Mouse (Mus musculus) myocyte (in vitro differentiated cells): ENCODE data around the gene Kbtbd12. TPM values are rescaled to one million over a fixed set of nuclear protein-coding genes. Genes with fewer than 3 reads are reported as not detected.

Experiments
- H3K27me3 ChIP-seq: one replicate; pipeline ENCODE4 v1.6.1; 2011; ENCODE audit not compliant: control insufficient read depth, insufficient read depth, insufficient read length
- H3K36me3 ChIP-seq: one replicate; pipeline ENCODE4 v1.6.1; 2011; ENCODE audit not compliant: control insufficient read depth, insufficient read depth
- H3K4me2 ChIP-seq: one replicate; pipeline ENCODE4 v1.6.1; 2011; ENCODE audit warnings: low read depth, control low read depth
- H3K4me3 ChIP-seq: one replicate; pipeline ENCODE4 v1.5.1; 2011; ENCODE audit warnings: mild to moderate bottlenecking, control low read depth, moderate library complexity
- H3K79me2 ChIP-seq: one replicate; pipeline ENCODE4 v1.6.1; 2011; ENCODE audit not compliant: control insufficient read depth, insufficient read depth
- H3ac ChIP-seq: one replicate; pipeline ENCODE4 v1.6.1; 2011; ENCODE audit not compliant: control insufficient read depth, insufficient read length
- CEBPB ChIP-seq: IDR thresholded peaks from 2 replicates; pipeline ENCODE4 v1.6.1; 2011; ENCODE audit warnings: mild to moderate bottlenecking, moderate library complexity; ENCODE audit not compliant: poor library complexity, insufficient read depth, severe bottlenecking
- E2F4 ChIP-seq: IDR thresholded peaks from one replicate; pipeline ENCODE4 v1.6.1; 2011; ENCODE audit warnings: mild to moderate bottlenecking, control low read depth, moderate library complexity; ENCODE audit not compliant: insufficient read depth
- MAX ChIP-seq: IDR thresholded peaks from one replicate; pipeline ENCODE4 v1.6.1; 2011; ENCODE audit warnings: low read depth, mild to moderate bottlenecking, control low read depth
- MYOD1 ChIP-seq, 3 experiments: IDR thresholded peaks; one replicate each; pipeline ENCODE4 v1.6.1; 2011; ENCODE audit warnings: control low read depth in 2 of 3, low read depth in 2 of 3, mild to moderate bottlenecking in 2 of 3, moderate library complexity in 1 of 3; ENCODE audit not compliant: insufficient read length in 2 of 3, control insufficient read depth in 1 of 3
- MYOG ChIP-seq, 3 experiments: IDR thresholded peaks; one replicate each; pipeline ENCODE4 v1.6.1; 2011; ENCODE audit warnings: control low read depth in 2 of 3, low read depth in 2 of 3, mild to moderate bottlenecking in 2 of 3; ENCODE audit not compliant: insufficient read length in 2 of 3, control insufficient read depth in 1 of 3, insufficient read depth in 1 of 3
- POLR2A ChIP-seq: IDR thresholded peaks from one replicate; pipeline ENCODE4 v1.6.1; 2011; ENCODE audit warnings: low read depth, mild to moderate bottlenecking, control low read depth, moderate library complexity; ENCODE audit not compliant: insufficient read length
- POLR2AphosphoS2 ChIP-seq: IDR thresholded peaks from one replicate; pipeline ENCODE4 v1.6.1; 2011; ENCODE audit warnings: low read depth, control low read depth; ENCODE audit not compliant: insufficient read length
- REST ChIP-seq: IDR thresholded peaks from one replicate; pipeline ENCODE4 v1.6.1; 2011; ENCODE audit warnings: mild to moderate bottlenecking, control low read depth, moderate library complexity; ENCODE audit not compliant: insufficient read depth, insufficient read length
- SRF ChIP-seq: IDR thresholded peaks from one replicate; pipeline ENCODE4 v1.6.1; 2011; ENCODE audit warnings: low read depth; ENCODE audit not compliant: control insufficient read depth, insufficient read length
- TCF12 ChIP-seq: IDR thresholded peaks from one replicate; pipeline ENCODE4 v1.6.1; 2011; ENCODE audit warnings: mild to moderate bottlenecking, control low read depth; ENCODE audit not compliant: poor library complexity, insufficient read depth, severe bottlenecking
- TCF3 ChIP-seq: IDR thresholded peaks from one replicate; pipeline ENCODE4 v1.6.1; 2011; ENCODE audit warnings: low read depth, control low read depth; ENCODE audit not compliant: insufficient read length
- USF1 ChIP-seq: IDR thresholded peaks from one replicate; pipeline ENCODE4 v1.6.1; 2011; ENCODE audit warnings: low read depth, mild to moderate bottlenecking, control low read depth, moderate library complexity
- polyA plus RNA-seq: library from polyadenylated mRNA; unstranded; fragments of >200 nt; fragmentation: generic; extraction: Trizol; gene quantifications from one replicate; pipeline ENCODE4 v1.2.1, GENCODE M21; 2012; ENCODE audit warnings: missing spikeins

Gene Kbtbd12
- polyA plus RNA-seq, 1 experiment, result 1.3 TPM

GRCm38 (mm10) chr6:88522606-88523005 is 115.1 kb downstream of the Kbtbd12 start:
- peaks cover 10% of the 10 kb centered on the region for H3K27me3 ChIP-seq
- no peak overlapping the region for H3K4me3 ChIP-seq
- no peak overlapping the region for H3K4me2 ChIP-seq
- H3K79me2 ChIP-seq, result peaks cover 8% of the 10 kb centered on the region
- no peak overlapping the region for H3ac ChIP-seq
- TF ChIP-seq MYOD1 (IDR thresholded peaks at IDR 0.05; ENCODE audit: control insufficient read depth in 1 of 3, insufficient read length in 2 of 3, low read depth in 2 of 3), result no peak
- TF ChIP-seq MAX, result no peak
- TF ChIP-seq POLR2AphosphoS2, result no peak
- TF ChIP-seq SRF, result no peak
- no peak for TF ChIP-seq E2F4
- TF ChIP-seq REST, result no peak
- no peak for TF ChIP-seq TCF12
- no peak for TF ChIP-seq TCF3
- H3K36me3 ChIP-seq, result no peaks in the 10 kb centered on the region

GRCm38 (mm10) chr6:88521821-88522220 is 115.9 kb downstream of the Kbtbd12 start:
- peaks cover 16% of the 10 kb centered on the region for H3K79me2 ChIP-seq
- no peak overlapping the region for H3K4me2 ChIP-seq
- H3K27me3 ChIP-seq, result peaks cover 2% of the 10 kb centered on the region
- H3K36me3 ChIP-seq, result no peaks in the 10 kb centered on the region
- TF ChIP-seq MAX (no peak), CEBPB (no peak), SRF (no peak), POLR2A (no peak), USF1 (no peak), TCF12 (no peak), REST (no peak), TCF3 (no peak), MYOG (IDR thresholded peaks at IDR 0.05; ENCODE audit: control insufficient read depth in 1 of 3, insufficient read depth in 1 of 3, insufficient read length in 2 of 3, low read depth in 2 of 3) (no peak), POLR2AphosphoS2 (no peak), E2F4 (no peak), MYOD1 (IDR thresholded peaks at IDR 0.05; ENCODE audit: control insufficient read depth in 1 of 3, insufficient read length in 2 of 3, low read depth in 2 of 3) (no peak)
- no peak overlapping the region for H3ac ChIP-seq
- no peak overlapping the region for H3K4me3 ChIP-seq

- Histone ChIP-seq H3K27me3 (no peaks in the 10 kb centered on the region), H3K4me3 (peak within 1 kb of the TSS; percentile 87), H3K4me2 (peak within 1 kb of the TSS; percentile 93), H3K79me2 (peaks cover 48% of the 10 kb centered on the region), H3ac (peak within 1 kb of the TSS; percentile 81), H3K36me3 (peaks cover 17% of the 10 kb centered on the region)
- peak; percentile 94 for TF ChIP-seq POLR2A
- peak in 2 of 3 experiments; percentile 36 to 76 for TF ChIP-seq MYOG (IDR thresholded peaks at IDR 0.05; ENCODE audit: control insufficient read depth in 1 of 3, insufficient read depth in 1 of 3, insufficient read length in 2 of 3, low read depth in 2 of 3)
- peak; percentile 25 for TF ChIP-seq MAX
- TF ChIP-seq REST, result peak; percentile 37
- peak; percentile 100 for TF ChIP-seq POLR2AphosphoS2
- peak in 2 of 3 experiments; percentile 48 to 49 for TF ChIP-seq MYOD1 (IDR thresholded peaks at IDR 0.05; ENCODE audit: control insufficient read depth in 1 of 3, insufficient read length in 2 of 3, low read depth in 2 of 3)
- TF ChIP-seq TCF3, result no peak
- TF ChIP-seq E2F4, result no peak
- TF ChIP-seq CEBPB, result no peak
- peak; percentile 98 for TF ChIP-seq SRF
- no peak for TF ChIP-seq USF1
These were observed 119.1 kb downstream of the Kbtbd12 start, which contains the start of gene Sec61a1 for GRCm38 (mm10) chr6:88518404-88519263. TSS of gene Sec61a1 (minus strand) at chr6:88518905.

GRCm38 (mm10) chr6:88517701-88518403 is 119.9 kb downstream of the Kbtbd12 start:
- H3K4me2 ChIP-seq, result peak overlapping the region; percentile 88
- peaks cover 22% of the 10 kb centered on the region for H3K36me3 ChIP-seq
- peak overlapping the region; percentile 87 for H3K4me3 ChIP-seq
- H3ac ChIP-seq, result peak overlapping the region; percentile 81
- no peak for TF ChIP-seq USF1
- no peak for TF ChIP-seq POLR2AphosphoS2
- no peak for TF ChIP-seq MAX
- TF ChIP-seq E2F4, result no peak
- no peak for TF ChIP-seq CEBPB
- no peak for TF ChIP-seq MYOG (IDR thresholded peaks at IDR 0.05; ENCODE audit: control insufficient read depth in 1 of 3, insufficient read depth in 1 of 3, insufficient read length in 2 of 3, low read depth in 2 of 3)
- TF ChIP-seq SRF, result no peak
- no peak for TF ChIP-seq POLR2A
- no peak for TF ChIP-seq TCF3
- no peak for TF ChIP-seq TCF12
- H3K79me2 ChIP-seq, result peaks cover 56% of the 10 kb centered on the region
- H3K27me3 ChIP-seq, result no peaks in the 10 kb centered on the region
